Mouse (Mus musculus) liver, embryonic 11.5 days (tissue): Measurements from ENCODE around the gene Frem3. TPM values are rescaled to one million over a fixed set of nuclear protein-coding genes. Genes with fewer than 3 reads are reported as not detected.

Experiments
- ATAC-seq: fragments of 200-750 bp; cut with Nextera tagmentation; replicated peaks from 2 replicates; pipeline ENCODE4 v1.8.0; 2017; ENCODE audit warnings: moderate number of reproducible peaks, mild to moderate bottlenecking, moderate TSS enrichment, moderate library complexity; ENCODE audit not compliant: low FRiP score
- DNase-seq: peaks from one replicate; pipeline ENCODE4 v3.0.0-alpha.2; 2017; ENCODE audit warnings: low spot score
- H3K27ac ChIP-seq: fragments of 300-500 bp; sonication (generic); 2 replicates; pipeline ENCODE4 v1.5.1; 2014; ENCODE audit warnings: mild to moderate bottlenecking, low read depth, low read length, control low read depth
- H3K27me3 ChIP-seq: fragments of 300-500 bp; sonication (generic); replicated peaks from 2 replicates; pipeline ENCODE4 v1.6.1; 2014; ENCODE audit warnings: low read length, mixed read lengths; ENCODE audit not compliant: control insufficient read depth, insufficient read depth
- H3K36me3 ChIP-seq: fragments of 300-500 bp; sonication (generic); 2 replicates; pipeline ENCODE4 v1.6.1; 2014; ENCODE audit warnings: mild to moderate bottlenecking, low read length, moderate library complexity, mixed read lengths; ENCODE audit not compliant: control insufficient read depth, insufficient read depth
- H3K4me1 ChIP-seq: fragments of 300-500 bp; sonication (generic); replicated peaks from 2 replicates; pipeline ENCODE4 v1.6.1; 2014; ENCODE audit warnings: low read length, mixed read lengths; ENCODE audit not compliant: control insufficient read depth, insufficient read depth
- H3K4me2 ChIP-seq: fragments of 300-500 bp; sonication (generic); 2 replicates; pipeline ENCODE4 v1.6.1; 2014; ENCODE audit warnings: mild to moderate bottlenecking, control low read depth, moderate library complexity
- H3K4me3 ChIP-seq: fragments of 300-500 bp; sonication (generic); 2 replicates; pipeline ENCODE4 v1.5.1; 2014; ENCODE audit warnings: low read depth, low read length, control low read depth
- H3K9ac ChIP-seq: fragments of 300-500 bp; sonication (generic); 2 replicates; pipeline ENCODE4 v1.6.1; 2014; ENCODE audit warnings: low read depth, low read length, control low read depth
- H3K9me3 ChIP-seq: fragments of 300-500 bp; sonication (generic); 2 replicates; pipeline ENCODE4 v1.6.1; 2016; ENCODE audit warnings: low read length, inconsistent platforms, mixed read lengths; ENCODE audit not compliant: control insufficient read depth
- WGBS: fragments of 180-500 bp; shearing (Covaris S2); extraction: QIAGEN DNeasy Blood & Tissue Kit; methylation state at CpG from one replicate; pipeline ENCODE4 v1.1.7; 2014; 5-methylcytosine and 5-hydroxymethylcytosine counted together
- polyA plus RNA-seq: library from polyadenylated mRNA; unstranded; fragments of >200 nt; fragmentation: Nextera tagmentation; extraction: Ambion mirVana; gene quantifications from 2 replicates; pipeline ENCODE4 v1.2.1, GENCODE M21; 2014

Frem3 gene
- polyA plus RNA-seq, result 0.04 and 0.14 TPM in 2 replicates

DNA sequence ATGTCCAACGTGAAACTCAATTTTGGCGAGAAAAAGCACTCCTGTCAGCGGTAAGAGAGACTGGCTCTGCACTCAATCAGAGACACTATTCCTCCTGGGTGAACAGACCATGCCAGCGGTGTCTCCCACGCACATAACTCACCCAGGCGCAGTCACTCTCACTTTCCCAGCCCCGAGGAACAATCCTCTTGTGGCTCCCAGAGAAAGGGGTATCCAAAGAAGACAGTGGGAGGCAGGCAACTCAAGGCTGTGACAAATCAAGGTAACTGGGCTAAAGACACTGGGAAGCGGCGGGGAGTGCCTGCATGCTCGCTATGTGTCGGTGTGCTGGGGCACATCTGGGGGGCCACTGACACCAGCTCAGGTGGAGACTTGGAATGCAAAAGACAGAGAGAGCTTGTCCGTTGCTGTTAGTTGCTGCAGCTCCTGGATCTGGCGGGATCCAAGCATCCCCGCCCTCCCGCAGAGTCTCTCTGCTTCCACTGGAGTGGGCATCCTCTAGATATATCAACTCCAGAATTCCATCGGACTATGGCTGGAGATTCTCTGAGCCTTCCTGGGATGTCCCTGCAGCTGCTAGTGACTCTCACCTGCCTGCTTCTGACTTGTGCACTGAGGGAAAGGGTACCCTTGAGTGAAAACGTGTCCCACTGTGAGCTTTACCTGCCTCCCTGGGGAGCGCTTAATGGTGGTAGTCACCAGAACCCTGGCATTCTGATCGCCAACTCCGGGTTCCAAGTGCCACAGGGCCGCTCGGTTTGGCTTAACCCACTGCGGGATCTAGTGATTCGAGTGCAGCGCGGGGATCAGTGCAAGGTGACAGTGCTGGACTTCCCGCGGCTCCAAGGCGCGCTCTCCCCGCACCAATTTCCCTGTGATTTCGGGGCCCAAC lies at the start of gene Frem3:
Gene Frem3, plus strand, starts transcription at position 532 of the 892 bp plus-strand sequence.
- no peaks in the 10 kb centered on the region for H3K36me3 ChIP-seq
- H3K9me3 ChIP-seq, result no peaks in the 10 kb centered on the region
- WGBS, result 7% methylated on average over 32 of the region's 32 CpGs
- ATAC-seq (no peak), DNase-seq (no peak)
- H3K4me3 ChIP-seq, result no peak within 1 kb of the TSS; the same call in 1 of the 2 replicates
- peak within 1 kb of the TSS; percentile 34 for H3K4me2 ChIP-seq
- H3K9ac ChIP-seq, result no peak within 1 kb of the TSS
- H3K27me3 ChIP-seq, result peaks cover 29% of the 10 kb centered on the region
- no peaks in the 10 kb centered on the region for H3K4me1 ChIP-seq
- H3K27ac ChIP-seq, result no peak within 1 kb of the TSS

DNA sequence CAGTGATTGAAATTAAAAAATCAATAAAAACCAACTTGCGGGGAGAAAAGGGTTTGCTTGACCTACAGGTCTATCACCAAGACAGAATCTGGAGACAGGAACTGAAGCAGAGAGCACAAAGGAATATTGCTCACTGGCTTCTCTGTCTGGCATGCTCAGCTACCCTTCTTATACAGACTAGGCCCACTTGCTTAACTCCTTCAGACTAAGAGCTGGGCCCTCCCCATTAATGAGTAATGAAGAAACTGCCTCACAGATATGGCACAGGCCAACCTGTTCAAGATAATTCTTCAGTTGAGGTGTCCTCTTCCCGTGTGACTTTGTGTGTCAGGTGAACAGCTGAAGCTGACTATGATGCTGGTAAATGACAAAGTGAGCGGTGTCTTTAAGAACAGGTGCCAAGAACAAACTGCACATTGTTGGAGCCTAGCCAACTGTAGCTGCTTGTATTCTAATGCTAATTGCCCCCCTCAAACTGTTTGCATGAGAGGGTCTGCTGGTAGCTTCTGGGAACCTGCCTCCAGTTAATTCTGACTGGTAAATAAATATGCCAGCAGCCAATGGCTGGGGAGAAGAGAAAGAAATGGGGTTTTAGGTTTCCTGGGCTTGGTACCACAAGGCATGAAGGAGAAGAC lies 46.6 kb upstream of the Frem3 start:
- Histone ChIP-seq H3K4me1 (no peaks in the 10 kb centered on the region; the same call in 1 of the 2 replicates), H3K9ac (no peak overlapping the region), H3K27me3 (no peaks in the 10 kb centered on the region), H3K27ac (no peak overlapping the region), H3K4me2 (no peak overlapping the region), H3K36me3 (no peaks in the 10 kb centered on the region), H3K9me3 (no peaks in the 10 kb centered on the region), H3K4me3 (no peak overlapping the region)
- WGBS, result 83% methylated on average over 3 of the region's 3 CpGs
- no peak for ATAC-seq
- no peak for DNase-seq

DNA sequence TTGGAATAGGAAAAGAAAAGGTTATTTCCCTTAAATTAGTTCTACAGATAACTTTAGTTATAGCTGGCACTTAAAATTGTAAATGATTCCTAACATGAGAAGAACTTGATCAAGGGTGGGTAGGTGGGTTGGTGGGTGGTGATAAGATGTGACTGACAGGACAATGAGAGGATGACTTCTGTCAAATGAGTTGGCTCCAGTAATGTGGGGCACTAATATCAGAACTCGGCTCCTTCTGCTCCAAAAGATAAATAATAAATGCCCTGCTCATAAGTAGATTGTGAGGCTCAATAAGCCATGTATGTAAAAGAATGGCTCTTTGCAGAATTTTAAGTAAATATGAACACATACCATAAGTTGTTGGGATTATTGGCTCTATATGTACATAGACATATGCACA lies 43.4 kb upstream of the Frem3 start:
- Histone ChIP-seq H3K4me1 (no peaks in the 10 kb centered on the region; the same call in 1 of the 2 replicates), H3K27me3 (no peaks in the 10 kb centered on the region), H3K9me3 (no peaks in the 10 kb centered on the region), H3K36me3 (no peaks in the 10 kb centered on the region), H3K4me3 (no peak overlapping the region), H3K9ac (no peak overlapping the region), H3K4me2 (no peak overlapping the region), H3K27ac (no peak overlapping the region)
- ATAC-seq, result peak; percentile 77
- DNase-seq, result no peak
- WGBS, result 73% methylated on average over 1 of the region's 1 CpGs

DNA sequence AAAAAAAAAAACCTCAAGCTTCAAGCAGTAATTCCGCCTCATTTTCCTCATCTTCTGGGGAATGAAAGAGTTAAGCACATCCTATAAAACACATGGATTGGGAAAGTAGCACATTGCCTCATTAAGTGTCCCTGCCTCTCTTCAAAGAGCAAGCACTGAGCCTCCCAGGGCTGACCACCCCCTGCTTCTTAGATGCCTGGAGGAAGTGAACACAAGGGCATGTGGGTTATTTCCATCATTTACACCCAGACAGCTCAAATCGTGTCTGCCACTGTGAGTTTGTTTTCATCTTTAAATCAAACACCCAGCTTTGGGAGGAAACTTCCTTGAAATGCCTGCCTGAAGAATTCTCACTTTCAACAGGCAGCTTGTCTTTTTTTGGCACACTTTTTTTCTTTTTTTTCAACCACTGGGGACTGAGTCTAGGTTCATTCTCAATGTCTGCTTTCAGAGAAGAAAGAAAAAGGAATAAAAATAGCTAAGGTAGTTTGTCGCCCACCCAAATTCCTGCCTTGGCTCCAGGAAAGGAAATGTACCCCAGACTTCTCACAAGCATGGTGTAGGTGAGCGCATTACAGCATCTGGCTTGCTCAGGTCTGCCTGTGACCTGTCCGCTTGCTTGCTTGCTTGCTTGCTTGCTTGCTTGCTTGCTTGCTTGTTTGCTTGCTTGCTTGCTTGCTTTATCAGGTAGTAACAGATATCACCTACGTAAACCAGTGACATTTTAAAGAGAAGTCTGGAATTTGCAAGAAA lies 42.5 kb upstream of the Frem3 start:
- no peaks in the 10 kb centered on the region; the same call in 1 of the 2 replicates for H3K4me1 ChIP-seq
- H3K9ac ChIP-seq, result no peak overlapping the region
- no peaks in the 10 kb centered on the region for H3K9me3 ChIP-seq
- no peak overlapping the region for H3K4me3 ChIP-seq
- DNase-seq (no peak), ATAC-seq (no peak)
- H3K4me2 ChIP-seq, result no peak overlapping the region
- H3K36me3 ChIP-seq, result no peaks in the 10 kb centered on the region
- H3K27ac ChIP-seq, result no peak overlapping the region
- WGBS, result 62% methylated on average over 6 of the region's 6 CpGs
- H3K27me3 ChIP-seq, result no peaks in the 10 kb centered on the region

DNA sequence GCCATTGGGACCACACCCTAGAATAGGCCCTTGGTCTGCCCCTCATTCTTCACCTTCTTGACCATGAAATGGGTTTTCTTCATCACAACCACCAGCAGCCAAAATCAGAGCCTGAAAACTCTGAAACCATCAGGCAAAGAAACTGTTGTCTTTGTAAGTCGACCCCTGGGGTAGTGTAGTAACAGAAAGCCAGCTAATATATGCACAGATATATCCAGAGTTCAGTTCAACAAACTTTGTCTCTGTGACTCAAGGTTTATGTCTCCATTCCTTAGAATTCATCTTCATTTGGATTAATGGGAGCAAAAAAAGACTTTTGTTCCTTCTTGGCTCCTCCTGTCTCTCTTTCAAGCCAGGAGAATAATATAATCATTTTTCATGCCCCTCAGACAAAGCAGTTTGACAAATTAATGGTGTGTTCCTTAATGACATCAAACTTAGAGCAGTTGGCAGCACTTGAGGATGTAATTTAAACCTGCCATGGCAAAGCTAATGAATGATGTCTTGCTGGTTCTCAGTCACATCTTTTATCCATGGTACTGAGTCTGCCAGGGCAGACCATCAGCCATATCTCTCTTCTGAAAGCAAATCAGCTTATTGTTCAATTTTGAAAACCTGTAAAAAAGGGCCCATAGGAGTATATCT lies 38.3 kb upstream of the Frem3 start:
- 50% methylated on average over 1 of the region's 1 CpGs for WGBS
- no peaks in the 10 kb centered on the region for H3K9me3 ChIP-seq
- H3K9ac ChIP-seq, result no peak overlapping the region
- no peak overlapping the region for H3K27ac ChIP-seq
- H3K27me3 ChIP-seq, result no peaks in the 10 kb centered on the region
- ATAC-seq (no peak), DNase-seq (no peak)
- H3K4me2 ChIP-seq, result no peak overlapping the region
- no peaks in the 10 kb centered on the region for H3K36me3 ChIP-seq
- H3K4me1 ChIP-seq, result no peaks in the 10 kb centered on the region; the same call in 1 of the 2 replicates
- H3K4me3 ChIP-seq, result no peak overlapping the region

DNA sequence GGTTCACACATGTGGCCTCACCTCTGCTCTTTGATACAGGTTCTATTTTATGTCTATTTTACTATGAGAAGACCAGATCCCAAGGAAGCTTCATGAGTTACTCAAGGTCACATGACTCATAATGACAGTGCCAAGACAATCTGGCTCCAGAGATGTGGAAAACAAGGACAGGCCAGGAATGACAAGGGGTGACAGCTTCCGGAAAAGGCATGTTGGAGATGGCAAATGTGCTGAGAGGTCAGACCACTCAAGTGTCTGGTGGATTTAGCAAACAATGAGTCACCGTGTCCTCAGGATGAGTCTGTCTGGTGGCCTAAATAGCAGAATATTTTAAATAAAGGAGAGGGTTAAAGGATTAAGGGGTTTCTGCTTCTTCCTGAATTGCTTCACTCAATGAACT lies 33.8 kb upstream of the Frem3 start:
- no peaks in the 10 kb centered on the region for H3K36me3 ChIP-seq
- WGBS, result 78% methylated on average over 2 of the region's 2 CpGs
- H3K4me2 ChIP-seq, result no peak overlapping the region
- H3K27ac ChIP-seq, result no peak overlapping the region
- no peaks in the 10 kb centered on the region for H3K4me1 ChIP-seq
- H3K9ac ChIP-seq, result no peak overlapping the region
- DNase-seq (no peak), ATAC-seq (no peak)
- no peaks in the 10 kb centered on the region for H3K9me3 ChIP-seq
- no peak overlapping the region for H3K4me3 ChIP-seq
- H3K27me3 ChIP-seq, result no peaks in the 10 kb centered on the region

DNA sequence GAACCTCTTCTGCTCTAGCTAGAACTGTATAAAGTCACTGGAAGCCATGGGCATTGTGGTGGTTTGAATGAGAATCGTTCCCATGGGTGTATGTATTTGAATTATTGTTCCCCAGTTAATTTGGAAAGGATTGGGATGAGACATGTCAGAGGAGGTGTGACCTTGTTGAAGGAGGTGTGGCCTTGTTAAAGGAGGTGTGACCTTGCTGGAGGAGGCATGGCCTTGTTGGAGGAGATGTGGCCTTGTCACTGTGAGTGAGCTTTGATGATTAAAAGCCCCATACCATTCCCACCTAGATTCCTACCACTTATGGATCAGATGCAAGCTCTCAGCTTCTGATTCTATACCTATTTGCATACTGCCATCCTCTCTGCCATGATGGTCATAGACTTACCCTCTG lies 31.8 kb upstream of the Frem3 start:
- 62% methylated on average over 1 of the region's 1 CpGs for WGBS
- H3K4me2 ChIP-seq, result no peak overlapping the region
- no peak for DNase-seq
- H3K27ac ChIP-seq, result no peak overlapping the region
- ATAC-seq, result no peak
- no peaks in the 10 kb centered on the region for H3K36me3 ChIP-seq
- H3K9me3 ChIP-seq, result no peaks in the 10 kb centered on the region
- no peak overlapping the region for H3K4me3 ChIP-seq
- H3K27me3 ChIP-seq, result no peaks in the 10 kb centered on the region
- no peaks in the 10 kb centered on the region for H3K4me1 ChIP-seq
- no peak overlapping the region for H3K9ac ChIP-seq

DNA sequence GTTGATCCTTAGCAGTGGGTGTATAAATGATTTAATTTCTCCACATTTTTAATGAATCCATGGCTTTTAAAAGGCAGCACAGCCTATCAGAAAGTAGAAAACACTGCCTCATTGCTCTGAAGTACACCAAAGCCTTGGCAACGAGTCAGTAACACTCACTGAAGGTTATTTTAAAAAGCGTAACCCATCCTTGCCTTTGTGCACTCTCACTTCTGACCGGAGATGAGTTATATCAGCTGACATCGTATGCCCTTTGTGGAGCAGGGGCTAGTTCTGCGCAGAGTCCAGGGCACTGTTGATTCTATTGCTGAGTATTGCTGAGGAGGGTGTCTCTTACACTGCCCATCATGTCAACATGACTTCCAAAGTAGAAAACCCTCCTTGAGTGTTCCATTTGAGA lies 18.3 kb upstream of the Frem3 start:
- WGBS, result 87% methylated on average over 5 of the region's 5 CpGs
- Histone ChIP-seq H3K9ac (no peak overlapping the region), H3K4me3 (no peak overlapping the region), H3K27ac (no peak overlapping the region), H3K4me2 (no peak overlapping the region), H3K4me1 (no peaks in the 10 kb centered on the region), H3K9me3 (no peaks in the 10 kb centered on the region), H3K36me3 (no peaks in the 10 kb centered on the region), H3K27me3 (no peaks in the 10 kb centered on the region)
- ATAC-seq, result no peak
- no peak for DNase-seq
